In the genomic region with DNA sequence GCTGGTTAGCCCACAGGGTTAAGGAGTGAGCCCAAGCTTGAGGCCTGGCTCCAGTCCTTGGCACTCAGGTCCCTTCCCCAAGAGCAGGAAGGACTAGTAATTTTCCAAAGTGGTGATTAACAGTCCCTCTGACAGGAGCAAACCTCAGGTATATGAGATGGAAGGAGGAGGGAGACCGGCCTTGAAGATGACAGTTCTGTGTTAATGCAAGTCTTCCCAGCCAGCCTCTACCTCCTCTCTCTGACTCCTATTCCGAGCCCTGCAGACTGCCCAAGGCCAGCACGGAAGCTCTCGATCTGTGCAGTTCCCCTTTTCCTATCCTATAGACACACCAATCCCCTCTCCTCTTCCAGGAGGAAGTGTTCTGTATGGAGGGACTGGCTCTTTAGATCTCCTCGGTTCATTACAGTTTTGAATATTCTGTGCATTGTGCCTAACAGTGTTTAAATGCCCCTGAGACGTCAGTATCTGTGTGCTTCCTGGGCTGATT, we compare ENCODE assay signal across 8 mouse cellular contexts.
DNase-seq lines count a peak whose midpoint lies in the region; ATAC-seq lines count a peak whose summit lies in the region.
"Had no signal": no experiment of that assay in that cellular context is flagged by ENCODE, and none has a peak within 500 bp of the region (broad histone marks: within the 10 kb centered on the region; RNA-seq: fewer than 3 reads in every experiment).

No protein-coding gene starts in this region.

- no peaks in the 10 kb centered on the region for H3K9me3 ChIP-seq in kidney, embryonic 16.5 days (ENCODE audit: low read length)
- no peaks in the 10 kb centered on the region for H3K9me3 ChIP-seq in embryonic facial prominence, embryonic 10.5 days
- H3K9me3 ChIP-seq in forebrain, embryonic 15.5 days, result no peaks in the 10 kb centered on the region
- no peaks in the 10 kb centered on the region for H3K9me3 ChIP-seq in liver, embryonic 16.5 days (replicated peaks; ENCODE audit: control insufficient read depth, low read length)

- peaks cover 24% of the 10 kb centered on the region for H3K4me1 ChIP-seq in kidney, embryonic 16.5 days (ENCODE audit: insufficient read depth, low read length)
- peaks cover 22% of the 10 kb centered on the region for H3K4me1 ChIP-seq in embryonic facial prominence, embryonic 10.5 days
- H3K4me1 ChIP-seq in forebrain, embryonic 15.5 days, result peaks cover 17% of the 10 kb centered on the region
- peaks cover 53% of the 10 kb centered on the region for H3K4me1 ChIP-seq in liver, embryonic 16.5 days (ENCODE audit: control insufficient read depth, low read depth, low read length)

- no peaks in the 10 kb centered on the region for H3K36me3 ChIP-seq in kidney, embryonic 16.5 days (ENCODE audit: insufficient read depth, low read length)
- H3K36me3 ChIP-seq in embryonic facial prominence, embryonic 10.5 days (replicated peaks), result no peaks in the 10 kb centered on the region
- H3K36me3 ChIP-seq in forebrain, embryonic 15.5 days, result no peaks in the 10 kb centered on the region
- no peaks in the 10 kb centered on the region for H3K36me3 ChIP-seq in liver, embryonic 16.5 days (ENCODE audit: control insufficient read depth, insufficient read depth)

- no peak overlapping the region for H3K4me3 ChIP-seq in kidney, embryonic 16.5 days (ENCODE audit: low read length)
- no peak overlapping the region for H3K4me3 ChIP-seq in embryonic facial prominence, embryonic 10.5 days
- no peak overlapping the region for H3K4me3 ChIP-seq in forebrain, embryonic 15.5 days
- H3K4me3 ChIP-seq in liver, embryonic 16.5 days (ENCODE audit: low read depth, low read length), result no peak overlapping the region

- no peak for DNase-seq in kidney, adult 8-10 months
- no peak for DNase-seq in embryonic facial prominence, embryonic 10.5 days (ENCODE audit: low spot score)
- no peak for DNase-seq in thymus, postnatal 4 days
- DNase-seq in retina, postnatal 1 day, result no peak
- DNase-seq: thymus, adult 18-20 months had no signal

- ATAC-seq in kidney, embryonic 16.5 days (ENCODE audit: low FRiP score, low TSS enrichment), result no peak
- ATAC-seq in forebrain, embryonic 15.5 days (replicated peaks), result no peak
- no peak for ATAC-seq in liver, embryonic 16.5 days (ENCODE audit: low read depth)

- no peaks in the 10 kb centered on the region for H3K27me3 ChIP-seq in kidney, embryonic 16.5 days (ENCODE audit: insufficient read depth, low read length)
- H3K27me3 ChIP-seq in embryonic facial prominence, embryonic 10.5 days (replicated peaks; ENCODE audit: low read depth, poor library complexity, severe bottlenecking), result no peaks in the 10 kb centered on the region
- no peaks in the 10 kb centered on the region for H3K27me3 ChIP-seq in forebrain, embryonic 15.5 days
- H3K27me3 ChIP-seq in liver, embryonic 16.5 days (ENCODE audit: control insufficient read depth, insufficient read depth, low read depth, low read length), result no peaks in the 10 kb centered on the region

- no peak overlapping the region for H3K4me2 ChIP-seq in kidney, embryonic 16.5 days (replicated peaks; ENCODE audit: low read depth, low read length)
- H3K4me2 ChIP-seq in forebrain, embryonic 15.5 days (replicated peaks), result no peak overlapping the region
- H3K4me2 ChIP-seq in liver, embryonic 16.5 days (ENCODE audit: low read depth, low read length), result peak overlapping the region; percentile 75

- H3K9ac ChIP-seq in kidney, embryonic 16.5 days (replicated peaks; ENCODE audit: low read length), result no peak overlapping the region
- no peak overlapping the region for H3K9ac ChIP-seq in forebrain, embryonic 15.5 days (replicated peaks)
- peak overlapping the region; percentile 64 for H3K9ac ChIP-seq in liver, embryonic 16.5 days (ENCODE audit: low read depth, low read length)

- 62% methylated on average over 6 of the region's 6 CpGs for WGBS in kidney, embryonic 16.5 days
- WGBS in embryonic facial prominence, embryonic 10.5 days, result 70% methylated on average over 6 of the region's 6 CpGs
- WGBS in forebrain, embryonic 15.5 days, result 73% methylated on average over 6 of the region's 6 CpGs
- WGBS in liver, embryonic 16.5 days (ENCODE audit: insufficient replicate concordance), result 32% methylated on average over 6 of the region's 6 CpGs

- H3K27ac ChIP-seq in kidney, embryonic 16.5 days (ENCODE audit: low read length), result peak overlapping the region; percentile 83
- H3K27ac ChIP-seq in embryonic facial prominence, embryonic 10.5 days (replicated peaks), result peak overlapping the region; percentile 51; the same call in 1 of the 2 replicates
- H3K27ac ChIP-seq in forebrain, embryonic 15.5 days (replicated peaks), result peak overlapping the region; percentile 28; the same call in 1 of the 2 replicates
- peak overlapping the region; percentile 99 for H3K27ac ChIP-seq in liver, embryonic 16.5 days (ENCODE audit: low read length)

Comparison
In these comparisons a context has a peak if more than half of its experiments do, and no peak if none do; other contexts are left out.
1. H3K27ac ChIP-seq: peak in every context shown above with its lines; median percentile 99 in liver, embryonic 16.5 days; 83 in kidney, embryonic 16.5 days; 51 in embryonic facial prominence, embryonic 10.5 days; 28 in forebrain, embryonic 15.5 days.